Mouse (Mus musculus): ENCODE data around the gene Angptl8. TPM values are rescaled to one million over a fixed set of nuclear protein-coding genes. Genes with fewer than 3 reads are reported as not detected.

Angptl8 gene
- under 1 TPM in 1 of 2 experiments, not detected in 1; 0.44 TPM for polyA plus RNA-seq (2017; shearing (Covaris generic))

DNA sequence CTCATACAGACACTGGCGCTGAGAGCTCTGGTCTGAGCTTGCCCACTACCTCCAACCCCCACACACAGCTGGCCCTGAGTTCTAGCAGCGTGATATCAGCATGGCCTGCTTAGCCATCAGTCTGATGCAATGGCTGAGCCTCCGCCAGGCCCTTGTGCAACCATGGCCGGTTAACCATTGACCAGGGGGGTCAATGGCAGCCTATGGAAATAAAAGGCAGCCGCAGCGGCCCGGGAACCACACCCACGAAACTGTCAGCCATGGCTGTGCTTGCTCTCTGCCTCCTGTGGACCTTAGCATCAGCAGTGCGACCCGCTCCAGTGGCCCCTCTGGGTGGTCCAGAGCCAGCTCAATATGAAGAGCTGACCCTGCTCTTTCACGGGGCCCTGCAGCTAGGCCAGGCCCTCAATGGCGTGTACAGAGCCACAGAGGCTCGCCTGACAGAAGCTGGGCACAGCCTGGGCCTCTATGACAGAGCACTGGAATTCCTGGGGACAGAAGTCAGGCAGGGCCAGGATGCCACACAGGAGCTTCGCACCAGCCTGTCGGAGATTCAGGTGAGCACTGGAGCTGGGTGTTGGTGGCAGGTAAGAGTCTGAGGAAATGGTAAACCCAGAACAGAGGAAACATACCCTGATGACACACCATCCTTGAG is at the start of gene Angptl8:
TSS of gene Angptl8 (plus strand) at position 253 of the 655 bp plus-strand sequence.

GRCm38 (mm10) chr9:21798345-21799009 is 36.8 kb upstream of the Angptl8 start, which contains the start of gene Kank2:
Gene Kank2, minus strand, starts transcription at chr9:21798744.

GRCm38 (mm10) chr9:21852128-21853091 is 17.1 kb downstream of the Angptl8 start, which contains the start of gene Dock6:
Gene Dock6, minus strand, starts transcription at chr9:21852635.

Other genes with a start within 250 kb of the Angptl8 start
- 10 to 100 TPM; 35.9 to 36.3 TPM for gene Timm29, start 242.8 kb upstream of the Angptl8 start, polyA plus RNA-seq (2017; shearing (Covaris generic))
- 10 to 100 TPM; 24.5 to 25.7 TPM for gene Yipf2, start 242.7 kb upstream of the Angptl8 start, polyA plus RNA-seq (2017; shearing (Covaris generic))
- 10 to 100 TPM; 60.5 to 61.5 TPM for gene Smarca4, start 219.3 kb upstream of the Angptl8 start, polyA plus RNA-seq (2017; shearing (Covaris generic))
- gene Ldlr, start 112.0 kb upstream of the Angptl8 start, polyA plus RNA-seq (2017; shearing (Covaris generic)), result 10 to 100 TPM; 20.3 to 29.5 TPM
- gene Spc24, start 75.2 kb upstream of the Angptl8 start, polyA plus RNA-seq (2017; shearing (Covaris generic)), result 1 to 10 TPM; 2.8 to 3.7 TPM
- gene Kank2, start 36.8 kb upstream of the Angptl8 start, polyA plus RNA-seq (2017; shearing (Covaris generic)), result under 1 TPM in 1 of 2 experiments, not detected in 1; 0.45 TPM
- 1 to 10 TPM; 3.7 to 4.5 TPM for gene Dock6, start 17.1 kb downstream of the Angptl8 start, polyA plus RNA-seq (2017; shearing (Covaris generic))
- gene Rab3d, start 82.7 kb downstream of the Angptl8 start, polyA plus RNA-seq (2017; shearing (Covaris generic)), result 10 to 100 TPM; 14.8 to 29.0 TPM
- gene Ccdc159, start 92.0 kb downstream of the Angptl8 start, polyA plus RNA-seq (2017; shearing (Covaris generic)), result 1 to 10 TPM in 1 of 2 experiments, under 1 TPM in 1; 0.86 to 1.5 TPM
- 1 to 10 TPM; 3.6 to 8.0 TPM for gene Tmem205, start 92.0 kb downstream of the Angptl8 start, polyA plus RNA-seq (2017; shearing (Covaris generic))
- gene Plppr2, start 101.5 kb downstream of the Angptl8 start, polyA plus RNA-seq (2017; shearing (Covaris generic)), result 1 to 10 TPM; 1.6 to 1.9 TPM
- 10 to 100 TPM; 11.8 to 12.4 TPM for gene Swsap1, start 120.2 kb downstream of the Angptl8 start, polyA plus RNA-seq (2017; shearing (Covaris generic))
- under 1 TPM in 1 of 2 experiments, not detected in 1; 0.84 TPM for gene Epor, start 128.0 kb downstream of the Angptl8 start, polyA plus RNA-seq (2017; shearing (Covaris generic))
- gene Rgl3, start 153.9 kb downstream of the Angptl8 start, polyA plus RNA-seq (2017; shearing (Covaris generic)), result under 1 TPM in 1 of 2 experiments, not detected in 1; 0.20 TPM
- gene Ccdc151, start 167.1 kb downstream of the Angptl8 start, polyA plus RNA-seq (2017; shearing (Covaris generic)), result under 1 TPM; 0.18 to 0.49 TPM
- 10 to 100 TPM; 76.4 to 98.0 TPM for gene Prkcsh, start 167.3 kb downstream of the Angptl8 start, polyA plus RNA-seq (2017; shearing (Covaris generic))
- gene Elavl3, start 216.5 kb downstream of the Angptl8 start, polyA plus RNA-seq (2017; shearing (Covaris generic)), result under 1 TPM; 0.24 to 0.78 TPM
- gene Gm49318, start 235.7 kb downstream of the Angptl8 start, polyA plus RNA-seq (2017; shearing (Covaris generic)), result not detected
- gene Zfp653, start 235.9 kb downstream of the Angptl8 start, polyA plus RNA-seq (2017; shearing (Covaris generic)), result 10 to 100 TPM; 19.8 to 27.0 TPM
- 10 to 100 TPM; 45.4 to 50.3 TPM for gene Ecsit, start 249.9 kb downstream of the Angptl8 start, polyA plus RNA-seq (2017; shearing (Covaris generic))